Mouse (Mus musculus) kidney, embryonic 16.5 days (tissue): ENCODE measurements around the gene Gucd1. TPM values are rescaled to one million over a fixed set of nuclear protein-coding genes. Genes with fewer than 3 reads are reported as not detected.
A peak's percentile ranks its signal among the peaks of the same experiment; 100 is the strongest.
"Not testable (repeated sequence)": the region's sequence is repeated elsewhere in the genome, so short reads cannot be mapped to it uniquely, and the experiment has no call there.

ENCODE experiments used
- ATAC-seq: fragments of 200-750 bp; cut with Nextera tagmentation; 2 replicates; pipeline ENCODE4 v1.8.0; 2017; ENCODE audit warnings: moderate TSS enrichment; ENCODE audit not compliant: low FRiP score, low TSS enrichment
- H3K27ac ChIP-seq: fragments of 300-500 bp; sonication (generic); 2 replicates; pipeline ENCODE4 v1.5.1; 2014; ENCODE audit warnings: low read length
- H3K27me3 ChIP-seq: fragments of 300-500 bp; sonication (generic); 2 replicates; pipeline ENCODE4 v1.6.1; 2014; ENCODE audit warnings: low read length, control low read depth, mixed read lengths; ENCODE audit not compliant: insufficient read depth
- H3K36me3 ChIP-seq: fragments of 300-500 bp; sonication (generic); 2 replicates; pipeline ENCODE4 v1.6.1; 2014; ENCODE audit warnings: low read length, control low read depth, mixed read lengths; ENCODE audit not compliant: insufficient read depth
- H3K4me1 ChIP-seq: fragments of 300-500 bp; sonication (generic); 2 replicates; pipeline ENCODE4 v1.6.1; 2014; ENCODE audit warnings: low read length, control low read depth, mixed read lengths; ENCODE audit not compliant: insufficient read depth
- H3K4me2 ChIP-seq: fragments of 300-500 bp; sonication (generic); replicated peaks from 2 replicates; pipeline ENCODE4 v1.6.1; 2014; ENCODE audit warnings: low read depth, low read length
- H3K4me3 ChIP-seq: fragments of 300-500 bp; sonication (generic); 2 replicates; pipeline ENCODE4 v1.5.1; 2014; ENCODE audit warnings: mild to moderate bottlenecking, low read length
- H3K9ac ChIP-seq: fragments of 300-500 bp; sonication (generic); replicated peaks from 2 replicates; pipeline ENCODE4 v1.6.1; 2014; ENCODE audit warnings: low read length
- H3K9me3 ChIP-seq: fragments of 300-500 bp; sonication (generic); 2 replicates; pipeline ENCODE4 v1.6.1; 2016; ENCODE audit warnings: low read length, control low read depth
- WGBS: fragments of 180-500 bp; shearing (Covaris S2); extraction: QIAGEN DNeasy Blood & Tissue Kit; methylation state at CpG from one replicate; pipeline ENCODE4 v1.1.7; 2014; 5-methylcytosine and 5-hydroxymethylcytosine counted together
- polyA plus RNA-seq: library from polyadenylated mRNA; unstranded; fragments of >200 nt; fragmentation: Nextera tagmentation; extraction: Ambion mirVana; gene quantifications from 2 replicates; pipeline ENCODE4 v1.2.1, GENCODE M21; 2015

Gucd1 gene
- polyA plus RNA-seq, 1 experiment from 2014 or later = 53.4 TPM

DNA sequence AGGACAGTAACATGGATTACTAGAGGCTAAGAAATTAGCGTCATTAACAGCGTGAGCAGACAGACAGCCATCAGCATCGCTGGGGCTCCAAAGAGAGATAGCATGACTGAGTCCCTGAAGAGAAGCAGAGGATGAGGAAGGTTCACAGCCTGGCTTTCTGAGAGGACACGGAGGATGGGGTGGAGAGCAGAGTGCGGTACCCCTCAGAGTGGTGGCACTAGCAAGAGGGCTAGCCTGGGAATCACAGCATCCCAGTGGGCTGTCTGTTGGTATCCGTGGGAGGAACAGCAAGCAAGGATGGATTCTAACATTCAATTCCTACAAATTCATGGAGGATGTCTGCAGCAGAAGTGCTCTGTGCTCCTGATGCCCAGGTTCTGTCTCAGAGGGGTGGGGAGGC, 33.7 kb downstream of the Gucd1 start:
- H3K9me3 ChIP-seq = no peaks in the 10 kb centered on the region
- no peak overlapping the region for H3K27ac ChIP-seq
- peaks cover 5% of the 10 kb centered on the region; the same call in 1 of the 2 replicates for H3K4me1 ChIP-seq
- ATAC-seq = no peak
- no peaks in the 10 kb centered on the region for H3K27me3 ChIP-seq
- no peaks in the 10 kb centered on the region for H3K36me3 ChIP-seq
- H3K9ac ChIP-seq = no peak overlapping the region
- WGBS = 88% methylated on average over 6 of the region's 6 CpGs
- no peak overlapping the region for H3K4me2 ChIP-seq
- H3K4me3 ChIP-seq = no peak overlapping the region

DNA sequence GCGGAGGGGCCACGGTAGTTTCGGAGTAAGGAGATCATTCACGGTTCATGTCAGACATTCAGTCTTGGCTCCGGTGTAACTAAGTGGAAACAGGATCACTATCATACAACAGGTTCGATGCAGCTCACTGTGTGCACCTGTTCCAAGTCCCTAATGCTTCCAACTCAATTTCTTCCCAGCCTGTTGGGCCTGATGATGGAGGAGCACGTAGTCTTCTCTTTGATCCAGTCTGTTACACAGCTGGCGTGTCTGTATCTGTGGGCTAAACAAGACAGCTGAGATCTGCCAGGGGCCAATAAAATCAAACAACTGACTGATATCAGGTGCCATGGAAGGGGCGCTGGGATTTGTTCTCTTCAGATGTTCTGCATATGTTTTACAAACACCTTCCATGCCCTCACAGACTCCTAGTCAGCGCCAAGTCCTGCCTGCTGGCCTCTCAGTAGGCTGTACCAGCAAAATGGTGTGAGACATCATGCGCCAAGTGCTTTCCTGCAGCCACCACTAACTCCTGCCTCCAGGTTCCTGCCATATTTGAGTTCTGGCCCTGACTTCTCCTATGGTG, 34.8 kb downstream of the Gucd1 start:
- Histone ChIP-seq H3K27ac (no peak overlapping the region), H3K9ac (no peak overlapping the region), H3K4me3 (no peak overlapping the region), H3K4me2 (no peak overlapping the region), H3K36me3 (no peaks in the 10 kb centered on the region), H3K9me3 (no peaks in the 10 kb centered on the region), H3K4me1 (peaks cover 5% of the 10 kb centered on the region; the same call in 1 of the 2 replicates), H3K27me3 (no peaks in the 10 kb centered on the region)
- WGBS = 84% methylated on average over 11 of the region's 11 CpGs
- ATAC-seq = no peak

DNA sequence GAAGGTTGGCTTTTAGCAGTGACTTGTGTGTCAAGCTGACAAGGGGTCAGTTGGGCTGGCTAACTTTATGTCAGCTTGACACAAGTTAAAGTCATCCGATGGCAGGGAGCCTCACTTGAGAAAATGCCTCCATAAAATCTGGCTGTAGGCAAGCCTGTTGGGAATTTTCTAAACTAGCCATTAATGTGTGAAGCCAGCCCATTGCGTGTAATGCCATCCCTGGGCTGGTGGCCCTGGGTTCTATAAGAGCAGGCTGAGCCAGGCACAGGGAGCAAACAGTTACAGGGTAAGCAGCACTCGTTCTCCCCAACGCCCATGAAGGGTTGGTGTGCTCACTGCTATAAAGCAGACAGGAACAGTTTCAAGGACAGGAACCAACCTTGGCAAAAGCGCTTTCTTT, 35.5 kb downstream of the Gucd1 start:
- no peak overlapping the region for H3K4me3 ChIP-seq
- WGBS = 69% methylated on average over 5 of the region's 5 CpGs
- no peaks in the 10 kb centered on the region for H3K27me3 ChIP-seq
- H3K9ac ChIP-seq = no peak overlapping the region
- no peak overlapping the region for H3K27ac ChIP-seq
- peaks cover 6% of the 10 kb centered on the region; the same call in 1 of the 2 replicates for H3K4me1 ChIP-seq
- no peak for ATAC-seq
- no peaks in the 10 kb centered on the region for H3K36me3 ChIP-seq
- H3K9me3 ChIP-seq = no peaks in the 10 kb centered on the region
- H3K4me2 ChIP-seq = no peak overlapping the region

DNA sequence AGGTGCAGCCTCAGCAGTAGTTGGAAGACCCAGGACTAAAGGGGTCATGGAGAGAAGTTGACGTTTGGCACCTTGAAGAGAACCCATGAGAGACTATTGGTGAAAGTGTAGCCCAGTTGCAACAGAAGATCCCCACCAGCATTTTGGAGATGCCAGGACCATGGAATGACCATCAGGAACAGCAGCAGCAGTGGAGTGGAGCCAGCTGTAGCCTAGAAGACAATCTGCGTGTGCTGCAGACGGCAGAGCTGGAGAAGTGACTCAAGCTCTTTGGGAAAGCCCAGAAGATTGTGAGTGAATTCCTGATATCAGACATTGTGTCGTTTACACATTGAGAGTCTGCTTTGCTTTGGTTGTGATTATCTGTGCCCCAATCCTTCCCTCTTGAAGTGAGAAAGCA, 36.1 kb downstream of the Gucd1 start:
- Histone ChIP-seq H3K4me1 (peaks cover 12% of the 10 kb centered on the region; the same call in 1 of the 2 replicates), H3K4me3 (no peak overlapping the region), H3K9ac (no peak overlapping the region), H3K4me2 (no peak overlapping the region), H3K27me3 (no peaks in the 10 kb centered on the region), H3K27ac (no peak overlapping the region), H3K9me3 (no peaks in the 10 kb centered on the region), H3K36me3 (no peaks in the 10 kb centered on the region)
- 76% methylated on average over 4 of the region's 4 CpGs for WGBS
- ATAC-seq = no peak

DNA sequence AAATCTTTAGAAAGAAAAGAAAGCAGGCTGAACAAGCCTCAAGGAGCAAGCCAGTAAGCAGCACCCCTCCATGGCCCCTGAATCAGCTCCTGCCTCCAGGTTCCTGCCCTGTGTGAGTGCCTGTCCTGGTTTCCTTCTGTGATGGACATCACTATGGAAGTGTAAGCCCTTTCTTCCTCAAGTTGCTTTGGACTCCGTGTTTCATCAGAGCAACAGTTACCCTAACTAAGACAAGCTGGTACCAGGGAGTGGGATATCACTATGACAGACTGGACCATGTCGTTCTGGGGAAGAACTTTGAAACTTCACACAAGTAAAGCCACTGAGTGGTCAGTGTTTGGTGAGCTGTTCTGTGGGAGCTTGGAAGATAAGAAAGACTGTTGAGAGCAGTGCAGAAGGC, 37.8 kb downstream of the Gucd1 start:
- ATAC-seq = no peak
- WGBS = 88% methylated on average over 2 of the region's 2 CpGs

DNA sequence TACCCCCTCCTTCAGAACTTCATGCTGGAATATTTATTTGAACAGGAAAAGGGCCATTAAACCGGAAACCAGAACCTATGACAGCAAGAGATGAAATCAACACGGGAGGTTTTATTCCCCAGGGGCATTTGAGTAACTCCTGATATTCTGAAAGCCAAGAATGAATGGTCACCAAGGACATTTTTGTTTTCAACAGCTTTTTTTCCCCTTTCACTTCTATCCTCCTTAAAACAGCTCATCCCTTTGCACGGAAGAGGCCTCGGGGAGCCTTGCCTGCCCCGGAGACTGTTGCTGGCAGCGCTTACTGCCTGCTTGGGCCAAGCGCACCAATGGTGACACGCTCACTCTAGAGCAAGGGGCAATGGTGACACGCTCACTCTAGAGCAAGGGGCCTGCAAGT, 40.7 kb downstream of the Gucd1 start:
- no peak for ATAC-seq
- WGBS = 48% methylated on average over 9 of the region's 9 CpGs
- H3K27ac ChIP-seq = peak overlapping the region; percentile 31; the same call in 1 of the 2 replicates
- no peaks in the 10 kb centered on the region for H3K36me3 ChIP-seq
- H3K4me2 ChIP-seq = no peak overlapping the region
- no peak overlapping the region for H3K9ac ChIP-seq
- peaks cover 15% of the 10 kb centered on the region for H3K4me1 ChIP-seq
- no peaks in the 10 kb centered on the region for H3K27me3 ChIP-seq
- H3K9me3 ChIP-seq = no peaks in the 10 kb centered on the region
- no peak overlapping the region for H3K4me3 ChIP-seq

More for the DNA sequence above, 37.8 kb downstream of the Gucd1 start:
- Histone ChIP-seq H3K4me3 (no peak overlapping the region), H3K4me1 (peaks cover 9% of the 10 kb centered on the region), H3K27me3 (no peaks in the 10 kb centered on the region), H3K9ac (no peak overlapping the region), H3K4me2 (no peak overlapping the region), H3K27ac (no peak overlapping the region), H3K9me3 (no peaks in the 10 kb centered on the region), H3K36me3 (no peaks in the 10 kb centered on the region)

DNA sequence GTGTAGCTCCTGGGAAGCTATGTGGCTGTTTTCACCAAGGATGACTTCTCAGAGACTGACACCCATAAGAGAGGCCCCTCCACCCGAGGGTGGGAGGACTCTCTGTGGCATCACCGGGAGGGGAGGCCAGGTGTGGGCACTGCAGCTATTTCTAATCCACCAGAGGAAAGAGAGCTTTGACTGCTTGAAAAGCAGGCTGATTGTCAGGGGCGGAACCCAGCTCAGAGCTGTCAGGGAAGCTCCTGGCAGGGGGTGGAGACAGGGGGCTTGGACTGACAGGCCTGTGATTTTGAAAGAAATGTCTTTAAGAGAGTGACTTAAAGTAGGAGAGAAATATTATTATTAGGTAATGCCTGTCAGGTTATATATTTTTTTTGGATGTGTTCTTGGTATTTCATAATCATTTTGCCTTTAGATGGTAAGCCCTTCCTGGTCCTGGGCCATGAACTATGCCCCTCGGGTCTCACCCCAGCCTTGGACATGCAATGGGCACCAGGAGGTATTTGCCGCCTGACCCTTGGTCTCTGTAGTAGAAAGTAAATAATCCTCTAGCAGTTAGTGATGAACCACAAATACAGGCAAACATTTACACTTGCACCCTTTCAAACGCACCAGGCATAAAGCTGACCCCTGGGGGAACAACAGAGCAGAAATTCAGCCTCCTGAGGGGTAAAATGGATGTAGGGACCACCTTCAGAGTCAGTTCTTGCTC, 42.5 kb downstream of the Gucd1 start:
- 36% methylated on average over 4 of the region's 6 CpGs for WGBS
- H3K4me3 ChIP-seq, H3K9ac ChIP-seq, H3K36me3 ChIP-seq, H3K9me3 ChIP-seq, H3K27me3 ChIP-seq, H3K27ac ChIP-seq, H3K4me2 ChIP-seq: not testable (repeated sequence)
- peaks cover 15% of the 10 kb centered on the region for H3K4me1 ChIP-seq
- ATAC-seq = 0 out of 2 replicates have a peak, but pooled peaks have one; percentile 19

DNA sequence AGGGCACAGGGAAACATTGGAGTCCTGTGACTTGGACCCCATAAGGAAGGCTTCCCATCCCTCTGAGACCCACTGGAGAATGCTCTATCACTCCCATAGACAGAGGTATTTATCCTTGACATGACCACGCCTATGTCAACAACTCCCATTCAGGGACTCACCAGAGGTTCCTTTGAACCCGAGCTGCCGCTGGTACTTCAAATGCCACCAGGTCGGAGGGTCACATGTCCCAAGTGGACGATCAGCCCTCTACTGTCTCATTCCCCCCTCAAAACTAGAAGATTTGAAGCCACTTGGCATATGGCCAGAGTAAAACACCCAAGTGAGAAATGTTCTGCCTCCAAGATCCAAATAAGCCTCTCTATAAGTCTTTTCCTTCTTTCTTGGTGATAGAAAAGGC, 43.2 kb downstream of the Gucd1 start:
- H3K4me3 ChIP-seq = no peak overlapping the region

DNA sequence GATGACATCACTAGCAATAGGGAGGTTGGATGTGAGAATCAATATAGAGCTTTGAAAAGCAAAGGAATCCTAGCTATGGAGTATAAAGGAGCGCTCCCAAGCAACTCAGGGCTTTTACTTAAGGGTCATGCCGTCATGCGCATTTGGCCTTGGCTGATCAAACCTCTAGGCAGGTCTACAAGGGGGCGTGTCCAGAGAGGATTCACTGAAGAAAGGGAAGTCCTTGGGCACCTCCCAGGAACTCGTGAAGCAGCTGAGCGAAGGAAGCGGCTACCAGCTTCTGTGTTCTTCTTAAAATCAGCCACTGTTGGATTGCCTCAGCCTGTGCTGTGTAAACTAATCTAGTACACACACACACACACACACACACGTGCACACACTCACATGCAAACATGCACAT, 44.4 kb downstream of the Gucd1 start:
- Histone ChIP-seq H3K4me3 (no peak overlapping the region), H3K27ac (no peak overlapping the region), H3K27me3 (no peaks in the 10 kb centered on the region), H3K4me1 (peaks cover 15% of the 10 kb centered on the region), H3K9ac (no peak overlapping the region), H3K9me3 (no peaks in the 10 kb centered on the region), H3K4me2 (no peak overlapping the region), H3K36me3 (no peaks in the 10 kb centered on the region)
- no peak for ATAC-seq
- WGBS = 69% methylated on average over 8 of the region's 8 CpGs

More for the DNA sequence above, 43.2 kb downstream of the Gucd1 start:
- Histone ChIP-seq H3K36me3 (no peaks in the 10 kb centered on the region), H3K4me1 (peaks cover 15% of the 10 kb centered on the region), H3K9me3 (no peaks in the 10 kb centered on the region), H3K27me3 (no peaks in the 10 kb centered on the region), H3K27ac (no peak overlapping the region), H3K9ac (no peak overlapping the region), H3K4me2 (no peak overlapping the region)
- 17% methylated on average over 5 of the region's 5 CpGs for WGBS
- ATAC-seq = no peak
